Mouse (Mus musculus) lung, embryonic 14.5 days (tissue): ENCODE measurements around the gene Sult1a1. TPM values are rescaled to one million over a fixed set of nuclear protein-coding genes. Genes with fewer than 3 reads are reported as not detected.

ENCODE experiments used
- ATAC-seq: fragments of 200-750 bp; cut with Nextera tagmentation; 2 replicates; pipeline ENCODE4 v1.8.0; 2017; ENCODE audit warnings: mild to moderate bottlenecking, moderate TSS enrichment, moderate library complexity; ENCODE audit not compliant: insufficient read depth
- DNase-seq: peaks from one replicate; pipeline ENCODE4 v3.0.0-alpha.2; 2015
- H3K27ac ChIP-seq: fragments of 300-500 bp; sonication (generic); 2 replicates; pipeline ENCODE4 v1.5.1; 2014; ENCODE audit warnings: low read depth, mild to moderate bottlenecking, moderate library complexity
- H3K27me3 ChIP-seq: fragments of 300-500 bp; sonication (generic); 2 replicates; pipeline ENCODE4 v1.6.1; 2014; ENCODE audit warnings: low read length, control low read depth; ENCODE audit not compliant: insufficient read depth
- H3K36me3 ChIP-seq: fragments of 300-500 bp; sonication (generic); 2 replicates; pipeline ENCODE4 v1.6.1; 2014; ENCODE audit warnings: control low read depth; ENCODE audit not compliant: insufficient read depth
- H3K4me1 ChIP-seq: fragments of 300-500 bp; sonication (generic); 2 replicates; pipeline ENCODE4 v1.6.1; 2014; ENCODE audit warnings: antibody characterized with exemption, control low read depth; ENCODE audit not compliant: insufficient read depth
- H3K4me2 ChIP-seq: fragments of 300-500 bp; sonication (generic); 2 replicates; pipeline ENCODE4 v1.6.1; 2014; ENCODE audit warnings: mild to moderate bottlenecking
- H3K4me3 ChIP-seq: fragments of 300-500 bp; sonication (generic); 2 replicates; pipeline ENCODE4 v1.5.1; 2014; ENCODE audit warnings: low read depth, low read length
- H3K9ac ChIP-seq: fragments of 300-500 bp; sonication (generic); 2 replicates; pipeline ENCODE4 v1.6.1; 2014
- H3K9me3 ChIP-seq: fragments of 300-500 bp; sonication (generic); 2 replicates; pipeline ENCODE4 v1.6.1; 2016; ENCODE audit warnings: low read depth, low read length, control low read depth
- CTCF ChIP-seq: IDR thresholded peaks from 2 replicates; pipeline ENCODE4 v1.5.1; 2016; ENCODE audit warnings: antibody characterized with exemption, low read depth
- WGBS: fragments of 180-500 bp; shearing (Covaris S2); extraction: QIAGEN DNeasy Blood & Tissue Kit; methylation state at CpG from one replicate; pipeline ENCODE4 v1.1.7; 2014; 5-methylcytosine and 5-hydroxymethylcytosine counted together
- polyA plus RNA-seq: library from polyadenylated mRNA; unstranded; fragments of >200 nt; fragmentation: Nextera tagmentation; extraction: Ambion mirVana; gene quantifications from 2 replicates; pipeline ENCODE4 v1.2.1, GENCODE M21; 2014

Sult1a1 gene
- polyA plus RNA-seq, 1 experiment from 2014 or later, result 1.4 TPM

DNA sequence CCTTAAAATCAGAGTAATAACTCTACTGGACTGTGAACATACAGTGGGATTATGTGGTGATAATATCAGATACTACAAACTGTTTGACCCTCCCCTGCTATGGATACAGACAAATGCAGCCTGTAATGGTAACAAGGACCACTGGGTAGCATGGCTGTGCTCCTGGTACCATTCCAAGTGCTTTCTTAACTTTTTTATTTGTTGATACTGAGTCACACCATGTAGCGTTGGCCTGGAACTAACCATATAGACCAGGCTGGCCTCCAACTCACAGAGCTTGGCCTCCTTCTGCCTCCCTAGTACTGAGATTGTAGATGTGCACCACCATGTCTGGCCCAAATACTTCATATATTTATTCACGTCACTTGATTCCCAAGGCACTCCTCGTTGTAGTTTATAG lies 11.0 kb downstream of the Sult1a1 start:
- H3K27me3 ChIP-seq, result no peaks in the 10 kb centered on the region
- 92% methylated on average over 3 of the region's 3 CpGs for WGBS
- no peaks in the 10 kb centered on the region for H3K4me1 ChIP-seq
- no peak overlapping the region for H3K27ac ChIP-seq
- TF ChIP-seq CTCF, result no peak
- ATAC-seq, result no peak
- no peak overlapping the region for H3K9ac ChIP-seq
- H3K36me3 ChIP-seq, result peaks cover 51% of the 10 kb centered on the region
- no peak overlapping the region for H3K4me3 ChIP-seq
- H3K4me2 ChIP-seq, result no peak overlapping the region
- no peaks in the 10 kb centered on the region for H3K9me3 ChIP-seq
- DNase-seq, result no peak

DNA sequence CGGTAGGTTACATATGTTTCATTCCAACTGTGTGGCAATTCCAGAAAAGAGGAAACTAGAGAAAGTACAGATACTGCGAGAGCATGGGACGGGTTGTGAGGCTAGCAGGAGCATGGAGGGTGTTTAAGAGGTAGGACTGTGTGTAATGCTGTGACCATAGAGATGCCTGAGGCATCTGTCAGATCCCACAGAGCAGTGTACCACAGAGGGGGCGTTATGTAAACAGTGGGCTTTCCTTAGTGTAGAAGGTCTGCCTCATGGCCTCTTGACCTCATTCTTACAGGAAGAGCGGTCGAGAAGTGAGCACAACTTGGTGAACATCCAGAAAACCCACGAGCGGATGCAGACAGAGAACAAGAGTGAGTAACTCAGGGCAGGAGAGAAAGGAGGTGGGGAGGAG lies 12.6 kb downstream of the Sult1a1 start:
- Histone ChIP-seq H3K9me3 (no peaks in the 10 kb centered on the region), H3K36me3 (peaks cover 48% of the 10 kb centered on the region), H3K27me3 (no peaks in the 10 kb centered on the region), H3K4me1 (no peaks in the 10 kb centered on the region), H3K4me2 (no peak overlapping the region), H3K27ac (no peak overlapping the region; the same call in 1 of the 2 replicates), H3K4me3 (no peak overlapping the region), H3K9ac (no peak overlapping the region)
- ATAC-seq (peak; percentile 74), DNase-seq (peak; percentile 50)
- no peak for TF ChIP-seq CTCF
- WGBS, result 43% methylated on average over 8 of the region's 8 CpGs

DNA sequence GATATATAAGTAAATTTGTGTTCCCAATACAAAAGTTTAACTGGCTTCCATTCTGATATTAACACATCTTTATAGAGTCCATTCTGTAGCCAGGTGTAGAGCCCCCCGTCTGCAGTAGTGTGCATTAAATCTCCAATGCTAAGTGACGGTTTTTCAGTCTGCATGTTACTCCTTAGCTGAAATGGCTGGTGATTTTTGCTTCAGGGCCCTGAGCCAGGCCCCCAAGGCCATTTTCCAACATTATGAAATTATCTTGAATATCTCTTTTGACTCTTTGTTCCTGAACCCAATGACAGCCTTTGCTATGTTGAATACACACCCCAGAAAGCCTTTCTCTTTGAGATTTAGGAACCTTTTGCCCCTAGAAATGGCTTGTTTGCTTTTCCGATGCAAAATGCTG lies 16.5 kb downstream of the Sult1a1 start:
- H3K9ac ChIP-seq, result no peak overlapping the region
- no peaks in the 10 kb centered on the region for H3K27me3 ChIP-seq
- ATAC-seq (no peak), DNase-seq (no peak)
- no peak overlapping the region for H3K4me2 ChIP-seq
- H3K9me3 ChIP-seq, result no peaks in the 10 kb centered on the region
- TF ChIP-seq CTCF, result no peak
- H3K4me1 ChIP-seq, result no peaks in the 10 kb centered on the region
- H3K36me3 ChIP-seq, result peaks cover 28% of the 10 kb centered on the region
- no peak overlapping the region for H3K27ac ChIP-seq
- H3K4me3 ChIP-seq, result no peak overlapping the region
- WGBS, result 80% methylated on average over 3 of the region's 3 CpGs

DNA sequence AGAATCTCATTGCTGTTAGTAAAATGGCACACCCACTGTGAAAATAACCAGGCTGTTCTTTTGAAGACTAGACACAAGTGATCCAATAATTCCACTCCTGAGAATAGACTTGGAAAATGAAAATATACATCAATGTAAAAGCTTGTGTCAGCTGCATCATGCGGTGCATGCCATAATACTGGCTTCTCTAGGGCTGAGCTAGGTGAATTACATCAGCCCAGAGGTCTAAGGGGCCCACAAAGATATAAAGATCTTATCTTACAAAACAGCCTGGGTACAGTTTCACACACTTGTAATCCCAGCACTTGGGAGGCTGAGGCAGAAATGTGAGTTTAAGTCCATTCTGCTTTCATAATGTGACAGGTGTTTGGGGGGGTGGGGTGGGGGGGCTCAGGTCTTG lies 18.7 kb downstream of the Sult1a1 start:
- Histone ChIP-seq H3K4me3 (no peak overlapping the region), H3K4me2 (no peak overlapping the region), H3K27ac (no peak overlapping the region), H3K4me1 (no peaks in the 10 kb centered on the region), H3K9me3 (no peaks in the 10 kb centered on the region), H3K9ac (no peak overlapping the region), H3K27me3 (no peaks in the 10 kb centered on the region), H3K36me3 (peaks cover 9% of the 10 kb centered on the region; the same call in 1 of the 2 replicates)
- no peak for DNase-seq
- WGBS, result 86% methylated on average over 1 of the region's 1 CpGs
- TF ChIP-seq CTCF, result no peak
- no peak for ATAC-seq

DNA sequence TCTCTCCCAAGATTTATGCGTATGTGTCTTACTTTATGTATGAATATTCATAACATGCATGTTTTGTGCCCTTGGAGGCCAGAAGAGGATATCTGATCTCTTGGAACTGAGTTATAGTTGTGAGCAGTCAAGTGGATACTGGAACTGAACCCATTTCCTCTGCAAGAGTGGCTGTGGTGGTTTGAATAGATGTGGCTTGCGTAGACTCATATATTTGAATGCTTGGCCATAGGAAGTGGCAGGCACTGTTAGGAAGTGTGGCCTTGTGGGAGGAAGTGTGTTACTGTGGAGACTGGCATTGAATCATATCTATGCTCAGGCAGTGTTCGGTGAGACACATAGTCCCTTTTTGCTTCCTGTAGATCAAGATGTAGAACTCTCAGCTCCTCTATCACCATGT lies 20.5 kb downstream of the Sult1a1 start:
- Histone ChIP-seq H3K4me1 (no peaks in the 10 kb centered on the region), H3K27ac (peak overlapping the region; percentile 21; the same call in 1 of the 2 replicates), H3K27me3 (no peaks in the 10 kb centered on the region), H3K4me2 (no peak overlapping the region), H3K9ac (no peak overlapping the region), H3K4me3 (no peak overlapping the region), H3K9me3 (no peaks in the 10 kb centered on the region), H3K36me3 (no peaks in the 10 kb centered on the region)
- TF ChIP-seq CTCF, result no peak
- ATAC-seq, result no peak
- WGBS, result 90% methylated on average over 3 of the region's 3 CpGs
- DNase-seq, result no peak

DNA sequence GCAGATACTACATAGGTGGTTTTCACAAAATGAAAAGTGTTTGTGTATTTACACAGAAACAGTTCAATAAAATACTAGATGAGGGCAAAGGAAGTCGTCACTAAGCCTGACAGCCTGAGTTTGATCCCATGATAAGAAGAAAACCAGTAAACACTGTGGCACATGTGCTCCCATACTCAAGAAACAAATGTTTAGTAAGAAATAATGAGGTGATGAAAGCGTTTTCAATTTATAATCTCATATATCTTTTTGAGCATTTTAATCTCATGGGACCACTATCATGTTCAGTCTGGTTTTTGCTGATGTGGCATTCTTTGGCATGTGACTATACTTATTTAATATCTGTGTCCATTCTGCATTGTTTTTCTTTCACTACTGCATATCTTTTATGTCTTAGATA lies 22.2 kb downstream of the Sult1a1 start:
- Histone ChIP-seq H3K9me3 (no peaks in the 10 kb centered on the region), H3K27ac (no peak overlapping the region), H3K4me2 (no peak overlapping the region), H3K9ac (no peak overlapping the region; the same call in 1 of the 2 replicates), H3K4me3 (no peak overlapping the region), H3K36me3 (no peaks in the 10 kb centered on the region), H3K27me3 (no peaks in the 10 kb centered on the region), H3K4me1 (0 out of 2 replicates have a peak, but pooled peaks cover 5% of the 10 kb centered on the region)
- no peak for DNase-seq
- ATAC-seq, result no peak
- TF ChIP-seq CTCF, result no peak
- 64% methylated on average over 2 of the region's 2 CpGs for WGBS

DNA sequence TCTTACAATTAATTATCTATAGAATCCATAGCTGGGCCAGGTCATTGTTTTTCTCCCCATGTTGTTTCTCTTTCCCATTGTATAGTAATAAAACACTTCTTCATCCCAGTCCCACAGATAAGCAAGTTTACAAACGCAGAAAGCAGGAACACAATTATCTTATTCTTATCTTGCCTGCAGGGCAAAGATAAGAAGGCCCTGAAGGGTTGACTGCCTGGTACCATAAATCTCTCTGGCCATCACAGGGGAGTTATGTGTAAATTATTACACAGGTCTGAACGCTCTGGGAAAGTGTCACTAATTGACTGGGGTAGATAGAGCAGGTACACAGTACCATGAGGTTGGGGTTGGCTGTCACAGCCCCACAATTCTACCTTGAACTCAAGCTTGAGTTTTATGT lies 25.4 kb downstream of the Sult1a1 start:
- no peak overlapping the region for H3K27ac ChIP-seq
- no peak for ATAC-seq
- no peak overlapping the region for H3K9ac ChIP-seq
- H3K4me3 ChIP-seq, result no peak overlapping the region
- H3K4me1 ChIP-seq, result 0 out of 2 replicates have a peak, but pooled peaks cover 5% of the 10 kb centered on the region
- no peaks in the 10 kb centered on the region for H3K27me3 ChIP-seq
- 25% methylated on average over 2 of the region's 2 CpGs for WGBS
- no peak for DNase-seq
- H3K4me2 ChIP-seq, result no peak overlapping the region
- TF ChIP-seq CTCF, result no peak
- H3K36me3 ChIP-seq, result no peaks in the 10 kb centered on the region
- no peaks in the 10 kb centered on the region for H3K9me3 ChIP-seq
